Comparison of ENCODE assay signal across 26 mouse cellular contexts in genomic region chr5:138851296-138851780, GRCm38 (mm10). TPM values are rescaled to one million over a fixed set of nuclear protein-coding genes. Genes with fewer than 3 reads are reported as not detected.
"Had no signal": no experiment of that assay in that cellular context is flagged by ENCODE, and none has a peak within 500 bp of the region (broad histone marks: within the 10 kb centered on the region; RNA-seq: fewer than 3 reads in every experiment).

No protein-coding gene starts in this region.

- H3K4me2 ChIP-seq: lung, embryonic 14.5 days; midbrain, embryonic 12.5 days; neural tube, embryonic 13.5 days; neural tube, embryonic 15.5 days had no signal

- H3K9ac ChIP-seq: lung, embryonic 14.5 days; midbrain, embryonic 12.5 days; neural tube, embryonic 13.5 days; neural tube, embryonic 15.5 days had no signal

- H3K27ac ChIP-seq: midbrain, embryonic 10.5 days; midbrain, embryonic 12.5 days; neural tube, embryonic 13.5 days; neural tube, embryonic 15.5 days had no signal

- H3K36me3 ChIP-seq: midbrain, embryonic 10.5 days; midbrain, embryonic 12.5 days; neural tube, embryonic 13.5 days; neural tube, embryonic 15.5 days had no signal

- ATAC-seq: midbrain, embryonic 16.5 days had no signal

- H3K27me3 ChIP-seq: neural tube, embryonic 13.5 days; neural tube, embryonic 15.5 days had no signal

- H3K4me3 ChIP-seq: midbrain, embryonic 10.5 days; midbrain, embryonic 12.5 days; myocyte; neural tube, embryonic 13.5 days; neural tube, embryonic 15.5 days had no signal

- H3K9me3 ChIP-seq: midbrain, embryonic 10.5 days; midbrain, embryonic 12.5 days; neural tube, embryonic 13.5 days; neural tube, embryonic 15.5 days had no signal

- DNase-seq: lung, adult 18-20 months; lung, embryonic 14.5 days; lung, postnatal 10 days; lung, postnatal 4 days; midbrain, embryonic 14.5 days; retina, postnatal 1 day; right cerebral cortex, adult 18-20 months; right cerebral cortex, postnatal 25 days; right cerebral cortex, postnatal 4 days; spleen, adult 18-20 months; thymus, adult 18-20 months; thymus, postnatal 25 days; thymus, postnatal 4 days had no signal

RNA-seq across cellular contexts. Expression of gene Gm5294, which starts 31.5 kb away (rescaled TPM):
- total RNA-seq: megakaryocyte-erythroid progenitor cell, adult 5-6 weeks had no signal
- polyA plus RNA-seq: lung, embryonic 14.5 days; lung, embryonic 16.5 days; midbrain, embryonic 10.5 days; midbrain, embryonic 12.5 days; midbrain, embryonic 14.5 days; midbrain, embryonic 16.5 days; myocyte; neural tube, embryonic 11.5 days; neural tube, embryonic 13.5 days; neural tube, embryonic 15.5 days; small intestine, adult 2 months; stomach, embryonic 14.5 days; stomach, embryonic 16.5 days; urinary bladder, adult 2 months had no signal
